Mouse (Mus musculus) heart, adult 2 months (tissue): ENCODE data around the gene Faap24.

Source experiments
- CTCF ChIP-seq: fragments of 200-600 bp; IDR thresholded peaks from 2 replicates; pipeline ENCODE4 v1.8.1; 2022; ENCODE audit warnings: antibody characterized with exemption, mild to moderate bottlenecking, moderate library complexity
- POLR2A ChIP-seq: fragments of 200-500 bp; IDR thresholded peaks from 2 replicates; pipeline ENCODE4 v1.6.1; 2011; ENCODE audit warnings: mild to moderate bottlenecking, low read depth, low read length, control low read depth; ENCODE audit not compliant: insufficient read depth

- no peak for TF ChIP-seq CTCF
- no peak for TF ChIP-seq POLR2A
Measured at GRCm38 (mm10) chr7:35388694-35389093, 7.9 kb downstream of the Faap24 start.
